Mouse (Mus musculus) frontal cortex, postnatal 14 days (tissue): ENCODE measurements around the gene Mfsd13b.

Experiments
- DNase-seq, 2 experiments: peaks; one replicate each; pipeline ENCODE4 v3.0.0; 2022; ENCODE audit warnings: low spot score in 2 of 2

Gene Mfsd13b

GRCm38 (mm10) chr7:121043510-121043909 is 61.2 kb downstream of the Mfsd13b start:
- DNase-seq: no peak

- no peak for DNase-seq
Measured at GRCm38 (mm10) chr7:121044251-121044650, 61.9 kb downstream of the Mfsd13b start.

- DNase-seq: no peak
Measured at GRCm38 (mm10) chr7:121045671-121046453, 63.6 kb downstream of the Mfsd13b start.

GRCm38 (mm10) chr7:121047624-121048023 is 65.3 kb downstream of the Mfsd13b start:
- DNase-seq: no peak

GRCm38 (mm10) chr7:121053071-121053470 is 70.8 kb downstream of the Mfsd13b start:
- DNase-seq: no peak

GRCm38 (mm10) chr7:121059477-121060218 is 77.3 kb downstream of the Mfsd13b start:
- DNase-seq: no peak

DNA sequence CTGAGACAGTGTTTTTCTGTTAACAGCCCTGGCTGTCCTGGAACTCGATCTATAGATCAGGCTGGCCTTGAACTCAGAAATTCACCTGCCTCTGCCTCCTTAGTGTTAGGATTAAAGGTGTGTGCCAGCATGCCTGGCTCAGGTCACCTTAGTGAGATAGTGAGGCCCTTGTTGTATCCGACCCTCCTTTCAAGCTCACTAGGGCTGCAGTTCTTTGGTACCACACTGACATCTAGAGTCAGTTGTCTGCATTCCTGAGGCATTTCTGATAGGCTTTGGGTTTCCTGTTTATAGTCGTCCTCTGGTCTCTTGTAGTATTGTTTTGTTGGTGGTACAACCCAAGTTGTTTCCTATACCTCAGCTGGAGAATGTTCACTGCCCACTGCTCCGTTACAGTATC is 82.0 kb downstream of the Mfsd13b start:
- no peak for DNase-seq
